Mouse (Mus musculus) Patski (cell line): Measurements from ENCODE around the gene Lysmd3. TPM values are rescaled to one million over a fixed set of nuclear protein-coding genes. Genes with fewer than 3 reads are reported as not detected.
A peak's percentile ranks its signal among the peaks of the same experiment; 100 is the strongest.
"Not testable (repeated sequence)": the region's sequence is repeated elsewhere in the genome, so short reads cannot be mapped to it uniquely, and the experiment has no call there.

Source experiments
- ATAC-seq: fragments of 100-300 bp; one replicate; pipeline ENCODE4 v1.8.0; 2021
- CTCF ChIA-PET: fragments of 350-600 bp; sonication (Branson Sonifier 250); formaldehyde crosslinking; loops from one replicate; lab custom pipeline; 2022; ENCODE audit warnings: inconsistent platforms; lab: Charles Lee
- POLR2A ChIA-PET: fragments of 350-600 bp; sonication (Branson Sonifier 250); formaldehyde crosslinking; loops from one replicate; lab custom pipeline; 2022; ENCODE audit warnings: antibody characterized with exemption, inconsistent platforms; lab: Charles Lee
- DNase-seq: peaks from one replicate; pipeline ENCODE4 v3.0.0-alpha.2; 2011; ENCODE audit warnings: low read depth, low spot score
- H3K27me3 ChIP-seq: fragments of 371-371 bp; one replicate; pipeline ENCODE4 v1.5.1; 2021
- CTCF ChIP-seq: fragments of 100-300 bp; IDR thresholded peaks from one replicate; pipeline ENCODE4 v1.5.1; 2021
- in situ Hi-C: fragments of 300-500 bp; cut with MboI; formaldehyde crosslinking; loops from 3 replicates; pipeline ENCODE4 v1.11.1; 2018; ENCODE audit warnings: low pct_unique_long_range_greater_than_20kb, mixed read lengths
- polyA plus RNA-seq: library from polyadenylated mRNA; unstranded; gene quantifications from one replicate; pipeline ENCODE4 v1.2.3, GENCODE M21; 2021

The Lysmd3 gene
- polyA plus RNA-seq, 1 experiment from 2014 or later, result 13.8 TPM

- DNase-seq, result no peak
- peak; percentile 39 for ATAC-seq
- ChIA-PET POLR2A (no interaction called here), CTCF (interaction anchor here (0.7 to 3.0 kb wide), 15 partner anchors 11 to 218 kb away, joined by 3 to 18 read pairs (median 4); no protein-coding TSS in a partner anchor)
- in situ Hi-C loops, result loop anchor here (5.0 to 25.0 kb wide), 3 partner anchors 123 to 779 kb away; no protein-coding TSS in a partner anchor
- peaks cover 9% of the 10 kb centered on the region for H3K27me3 ChIP-seq
- TF ChIP-seq CTCF, result peak; percentile 79
Measured at GRCm38 (mm10) chr13:81641289-81642045, 16.0 kb upstream of the Lysmd3 start.

GRCm38 (mm10) chr13:81642491-81643149 lies 14.8 kb upstream of the Lysmd3 start:
- in situ Hi-C loops, result loop anchor here (5.0 to 25.0 kb wide), 3 partner anchors 122 to 780 kb away; no protein-coding TSS in a partner anchor
- CTCF ChIA-PET, result interaction anchor here (0.9 to 3.0 kb wide), 5 partner anchors 10 to 202 kb away, joined by 4 to 18 read pairs (median 6); no protein-coding TSS in a partner anchor
- no peak for TF ChIP-seq CTCF
- ATAC-seq (no peak), DNase-seq (no peak)
- POLR2A ChIA-PET, result no interaction called here
- peaks cover 18% of the 10 kb centered on the region for H3K27me3 ChIP-seq

GRCm38 (mm10) chr13:81644047-81644565 lies 13.4 kb upstream of the Lysmd3 start:
- no peak for TF ChIP-seq CTCF
- POLR2A ChIA-PET, result no interaction called here

GRCm38 (mm10) chr13:81646348-81646747 lies 11.1 kb upstream of the Lysmd3 start:
- ATAC-seq (no peak), DNase-seq (no peak)
- in situ Hi-C loops, result loop anchor here (10.0 to 25.0 kb wide), 2 partner anchors 118 to 784 kb away; no protein-coding TSS in a partner anchor
- peaks cover 22% of the 10 kb centered on the region for H3K27me3 ChIP-seq
- TF ChIP-seq CTCF, result no peak
- ChIA-PET POLR2A (no interaction called here), CTCF (no interaction called here)

More at GRCm38 (mm10) chr13:81644047-81644565, 13.4 kb upstream of the Lysmd3 start:
- CTCF ChIA-PET, result interaction anchor here (0.6 to 2.4 kb wide), 2 partner anchors 111 to 117 kb away, joined by 3 to 8 read pairs; no protein-coding TSS in a partner anchor
- DNase-seq (no peak), ATAC-seq (no peak)
- in situ Hi-C loops, result loop anchor here (5.0 to 25.0 kb wide), 3 partner anchors 121 to 782 kb away; no protein-coding TSS in a partner anchor
- H3K27me3 ChIP-seq, result peaks cover 23% of the 10 kb centered on the region

GRCm38 (mm10) chr13:81650382-81650781 lies 7.1 kb upstream of the Lysmd3 start:
- peaks cover 34% of the 10 kb centered on the region for H3K27me3 ChIP-seq
- POLR2A ChIA-PET, DNase-seq, CTCF ChIA-PET, in situ Hi-C loops, ATAC-seq: not testable (repeated sequence)

GRCm38 (mm10) chr13:81656091-81656850 lies 1.2 kb upstream of the Lysmd3 start:
- peaks cover 13% of the 10 kb centered on the region for H3K27me3 ChIP-seq
- CTCF ChIA-PET, result no interaction called here
- no peak for DNase-seq
- in situ Hi-C loops, result no loop called here
- POLR2A ChIA-PET, result no interaction called here
- TF ChIP-seq CTCF, result no peak
- ATAC-seq, result no peak

- ATAC-seq, result no peak
- POLR2A ChIA-PET, result interaction anchor here (0.6 kb wide), 1 partner anchor 117 kb away, joined by 8 read pairs; no protein-coding TSS in a partner anchor
- in situ Hi-C loops, result no loop called here
Measured at GRCm38 (mm10) chr13:81657008-81657350, 484 bp upstream of the Lysmd3 start.

GRCm38 (mm10) chr13:81658053-81658752 lies 740 bp downstream of the Lysmd3 start:
- ChIA-PET POLR2A (interaction anchor here (1.3 kb wide), 1 partner anchor 53 kb away, joined by 3 read pairs; the partner anchor contains the start of genes Mblac2 and Polr3g), CTCF (no interaction called here)
- DNase-seq (no peak), ATAC-seq (peak; percentile 45)
- H3K27me3 ChIP-seq, result no peaks in the 10 kb centered on the region
- TF ChIP-seq CTCF, result no peak
- in situ Hi-C loops, result no loop called here

More at GRCm38 (mm10) chr13:81657008-81657350, 484 bp upstream of the Lysmd3 start:
- no peak for TF ChIP-seq CTCF
- DNase-seq, result no peak
- H3K27me3 ChIP-seq, result peaks cover 6% of the 10 kb centered on the region
- CTCF ChIA-PET, result interaction anchor here (0.6 kb wide), 1 partner anchor 812 kb away, joined by 5 read pairs; no protein-coding TSS in a partner anchor

GRCm38 (mm10) chr13:81663566-81664330 lies 6.3 kb downstream of the Lysmd3 start:
- DNase-seq (no peak), ATAC-seq (no peak)
- no peak for TF ChIP-seq CTCF
- in situ Hi-C loops, result no loop called here
- no peaks in the 10 kb centered on the region for H3K27me3 ChIP-seq
- ChIA-PET POLR2A (no interaction called here), CTCF (interaction anchor here (1.0 to 1.7 kb wide), 3 partner anchors 11 to 97 kb away, joined by 3 to 5 read pairs (median 3); no protein-coding TSS in a partner anchor)
